Mouse (Mus musculus): ENCODE data around the gene 2810408A11Rik.

2810408A11Rik gene

DNA sequence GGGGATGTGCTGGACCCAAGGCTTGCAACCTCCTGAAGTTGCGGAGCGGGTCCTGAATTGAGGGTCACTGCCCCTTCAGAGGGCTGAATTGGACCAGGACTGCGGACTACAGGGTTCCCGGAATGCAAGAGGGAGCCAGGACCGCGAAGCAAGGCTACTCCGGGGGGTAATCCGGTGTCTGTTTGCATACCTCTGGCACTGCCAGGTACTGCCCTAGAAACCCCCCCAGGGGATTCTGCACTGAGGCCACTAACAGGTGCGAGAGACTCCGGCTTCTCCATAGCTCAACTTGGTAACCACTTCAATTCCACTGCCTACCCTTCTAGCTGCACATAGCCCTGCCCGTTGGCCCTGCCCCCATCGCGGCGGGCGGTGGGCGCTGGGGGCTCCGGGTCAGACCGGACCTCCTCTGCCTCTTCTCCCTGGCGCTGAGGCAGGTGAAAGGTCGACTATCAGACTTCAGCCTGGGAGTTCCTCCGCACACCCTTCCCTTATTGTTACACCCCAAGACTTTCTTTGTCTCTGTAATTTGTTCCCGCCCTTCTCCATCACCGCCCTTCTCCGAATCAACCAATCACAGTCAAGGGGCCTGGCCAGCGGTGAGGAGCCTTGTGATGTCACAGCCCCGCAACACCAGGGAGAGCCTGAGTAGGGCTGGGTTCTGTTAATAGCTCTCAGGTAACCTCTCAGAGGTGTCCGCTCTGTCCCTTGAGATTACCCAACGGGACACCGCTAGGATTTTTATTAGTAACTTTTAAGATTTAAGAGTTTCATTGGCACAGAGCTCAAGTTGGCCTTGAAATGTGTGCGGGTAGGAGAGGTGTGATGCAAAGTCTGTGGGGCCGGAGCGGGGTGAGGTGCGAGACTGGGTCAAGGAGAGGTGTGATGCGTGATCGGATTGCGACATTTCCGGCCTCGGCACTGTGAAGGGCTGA is at the start of gene 2810408A11Rik, which contains the start of gene Neurl4:
TSS of gene 2810408A11Rik (minus strand) at position 517 of the 935 bp plus-strand sequence.
TSS of gene Neurl4 (plus strand) at position 602 of the 935 bp plus-strand sequence.
- peak; percentile 91 to 96 for DNase-seq

DNA sequence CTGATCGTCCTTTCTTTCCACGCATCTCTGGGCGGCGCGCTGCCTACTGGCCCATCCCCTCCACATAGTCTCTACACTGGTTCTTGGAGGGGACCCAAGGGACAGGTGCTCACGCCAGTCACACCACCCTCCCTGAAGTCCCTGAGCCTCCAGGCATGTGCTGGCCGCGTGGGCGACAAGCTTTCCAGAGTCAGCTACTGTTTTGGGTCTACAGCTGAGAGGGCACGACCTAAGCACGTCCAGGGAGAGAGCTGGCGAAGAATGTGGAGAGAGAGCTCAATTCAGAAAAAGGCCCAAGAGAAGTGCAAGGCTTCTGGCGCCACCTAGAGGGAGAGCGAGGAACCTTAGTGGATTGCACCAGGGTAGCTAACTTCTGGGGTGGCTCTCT is 48.0 kb upstream of the 2810408A11Rik start:
- peak; percentile 91 to 95 for DNase-seq

DNA sequence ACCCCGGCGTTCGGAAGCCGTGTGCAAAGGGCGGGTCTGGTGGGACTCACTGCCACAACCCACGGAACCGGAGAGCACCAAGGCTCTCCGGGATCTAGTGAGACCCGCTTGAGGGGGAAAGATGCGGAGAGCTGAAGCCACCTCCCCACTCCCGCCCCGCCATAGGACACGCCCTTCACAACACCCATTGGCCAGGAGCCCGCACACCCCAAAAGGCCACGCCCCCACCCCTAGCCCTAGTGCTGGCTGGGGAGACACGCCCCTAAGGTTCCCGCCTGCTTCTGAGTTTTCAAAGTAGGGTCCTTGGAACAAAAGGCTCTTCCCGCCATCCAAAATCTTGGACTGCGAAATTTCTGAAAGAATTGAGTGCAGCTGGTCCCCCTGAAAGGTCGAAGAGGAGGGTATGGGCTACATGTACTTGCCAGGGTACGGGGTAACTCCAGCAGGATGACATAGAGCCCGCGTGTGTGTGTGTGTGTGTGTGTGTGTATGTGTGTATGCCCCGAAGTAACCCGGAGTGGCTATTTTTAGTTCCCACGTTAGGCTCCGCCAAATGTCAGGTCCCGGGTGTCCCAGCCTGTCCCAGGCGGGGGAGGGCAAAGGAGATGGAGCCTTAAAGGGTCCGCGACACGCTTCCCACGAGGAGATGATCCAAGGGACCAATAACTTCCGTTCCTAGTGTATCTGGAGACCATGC is 47.4 kb upstream of the 2810408A11Rik start, which contains the start of gene Slc2a4:
TSS of gene Slc2a4 (minus strand) at position 123 of the 697 bp plus-strand sequence.
- peak; percentile 93 to 95 for DNase-seq

GRCm38 (mm10) chr11:69947337-69948065 is 46.7 kb upstream of the 2810408A11Rik start:
- peak; percentile 43 to 76 for DNase-seq

DNA sequence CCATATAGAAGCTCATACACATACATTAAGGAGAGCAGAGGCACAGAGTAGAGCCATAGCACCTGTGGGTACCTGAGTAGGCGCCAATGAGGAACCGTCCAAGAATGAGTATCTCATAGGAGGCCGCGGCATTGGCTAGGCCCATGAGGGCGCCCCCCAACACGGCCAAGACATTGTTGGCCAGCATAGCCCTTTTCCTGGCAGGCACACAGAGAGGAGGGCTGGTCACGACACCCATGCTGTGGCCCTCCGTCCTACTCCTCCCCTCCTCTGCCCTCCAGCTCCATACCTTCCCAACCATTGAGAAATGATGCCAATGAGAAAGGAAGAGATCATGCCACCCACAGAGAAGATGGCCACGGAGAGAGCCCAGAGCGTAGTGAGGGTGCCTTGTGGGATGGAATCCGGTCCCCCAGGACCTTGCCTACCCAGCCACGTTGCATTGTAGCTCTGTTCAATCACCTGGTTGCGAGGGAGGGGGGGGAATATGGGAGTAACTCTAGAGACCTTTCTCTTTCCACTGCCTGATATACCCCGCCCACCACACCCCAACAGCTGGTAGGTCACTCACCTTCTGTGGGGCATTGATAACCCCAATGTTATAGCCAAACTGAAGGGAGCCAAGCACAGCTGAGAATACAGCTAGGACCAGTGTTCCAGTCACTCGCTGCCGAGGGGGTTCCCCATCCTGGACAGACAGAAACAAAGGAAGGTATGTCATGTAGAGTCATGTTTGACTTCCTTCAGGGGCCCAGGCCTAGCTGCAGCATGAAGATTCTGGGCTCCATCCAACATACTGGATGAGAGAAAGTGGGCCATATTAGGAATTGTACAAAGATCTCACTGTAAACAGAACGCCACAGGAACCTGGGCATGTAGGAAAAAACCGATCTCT is 45.5 kb upstream of the 2810408A11Rik start:
- no peak for DNase-seq

DNA sequence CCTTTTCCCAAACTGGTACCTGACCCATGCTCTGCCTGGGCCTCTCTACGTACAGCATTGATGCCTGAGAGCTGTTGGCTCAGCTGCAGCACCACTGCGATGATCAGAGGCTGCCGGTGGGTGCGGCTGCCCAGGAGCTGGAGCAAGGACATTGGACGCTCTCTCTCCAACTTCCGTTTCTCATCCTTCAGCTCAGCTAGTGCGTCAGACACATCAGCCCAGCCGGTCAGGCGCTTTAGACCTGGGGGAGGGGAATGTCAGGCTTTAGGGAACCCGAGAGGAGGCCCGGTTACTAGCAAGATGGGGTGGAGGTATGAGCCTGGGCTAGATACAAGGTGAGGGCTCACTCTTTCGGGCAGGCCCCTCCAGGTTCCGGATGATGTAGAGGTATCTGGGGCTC is 44.4 kb upstream of the 2810408A11Rik start:
- no peak for DNase-seq

GRCm38 (mm10) chr11:69940962-69941361 is 40.2 kb upstream of the 2810408A11Rik start:
- no peak for DNase-seq

GRCm38 (mm10) chr11:69939731-69940130 is 38.9 kb upstream of the 2810408A11Rik start:
- DNase-seq, result no peak

DNA sequence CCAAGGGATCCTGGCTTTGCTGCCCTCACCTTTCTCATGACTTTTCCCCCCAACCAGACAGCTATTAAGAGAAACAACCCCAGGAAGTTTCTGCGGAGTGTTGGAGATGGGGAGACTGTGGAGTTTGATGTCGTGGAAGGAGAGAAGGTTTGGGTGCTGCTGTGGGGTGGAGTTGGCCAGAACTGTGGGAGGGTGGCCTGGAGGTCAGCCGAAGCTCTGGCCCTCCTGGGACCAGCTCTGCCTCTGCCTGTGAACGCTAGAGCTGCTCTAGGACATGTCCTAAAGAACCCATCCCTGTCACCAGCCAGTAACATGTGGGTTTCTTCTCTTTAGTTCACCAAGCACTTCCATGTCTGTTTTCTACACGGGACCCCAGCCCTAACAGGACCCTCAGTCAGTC is 38.4 kb upstream of the 2810408A11Rik start:
- no peak for DNase-seq

DNA sequence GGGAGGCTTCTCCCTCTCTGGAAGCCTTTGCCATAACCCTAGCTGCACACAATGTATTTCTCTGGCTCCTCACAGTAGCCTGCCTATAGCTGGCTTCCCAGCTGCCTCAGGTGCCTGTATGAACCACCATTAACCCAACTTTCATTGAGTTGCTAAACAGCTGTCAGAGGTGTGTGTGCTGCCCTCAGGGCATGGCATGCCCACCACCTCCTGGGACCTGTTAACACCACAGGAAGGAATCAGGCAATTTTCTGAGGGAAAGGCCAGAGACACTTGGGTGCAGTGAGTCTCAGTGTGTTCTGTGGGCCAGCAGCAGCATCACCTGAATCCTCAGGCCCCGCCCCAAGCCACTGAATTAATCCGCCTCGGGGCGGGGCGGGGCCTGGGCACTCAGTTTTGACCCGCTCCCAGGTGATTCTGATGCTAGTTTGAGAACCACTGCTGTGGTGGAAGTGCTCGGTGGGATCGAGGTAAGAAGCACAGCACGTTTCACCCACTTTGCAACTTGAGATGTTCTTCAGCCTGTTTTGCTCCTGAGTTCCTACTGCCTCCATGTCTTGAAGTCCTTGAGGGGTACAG is 37.7 kb upstream of the 2810408A11Rik start:
- peak in 1 of 2 experiments; percentile 62 for DNase-seq

GRCm38 (mm10) chr11:69937834-69938233 is 37.0 kb upstream of the 2810408A11Rik start:
- DNase-seq, result no peak

DNA sequence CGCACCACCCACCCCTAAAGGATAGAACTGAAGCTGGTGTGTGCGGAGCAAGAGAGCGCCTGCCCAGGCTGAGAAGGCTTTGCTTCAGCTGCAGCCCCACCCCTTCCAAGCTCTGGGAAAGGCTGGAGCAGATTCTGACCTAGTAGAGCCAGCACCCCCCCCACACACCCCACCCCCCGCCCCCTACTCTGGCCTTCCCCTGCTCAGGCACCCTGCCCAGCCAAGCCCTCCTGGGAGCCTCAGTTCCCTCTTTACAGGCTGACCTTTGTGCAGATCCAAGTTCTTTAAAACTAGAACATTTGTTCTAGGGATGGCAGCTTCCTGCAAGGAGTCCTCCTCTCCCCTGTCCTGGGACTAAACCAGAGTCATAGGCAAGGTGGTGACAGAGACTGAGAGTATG is 36.6 kb upstream of the 2810408A11Rik start:
- DNase-seq, result peak; percentile 46 to 49

- peak; percentile 60 to 62 for DNase-seq
Observed at GRCm38 (mm10) chr11:69936714-69937347, 36.0 kb upstream of the 2810408A11Rik start.

GRCm38 (mm10) chr11:69936156-69936555 is 35.4 kb upstream of the 2810408A11Rik start:
- peak in 1 of 2 experiments; percentile 60 for DNase-seq

- DNase-seq, result peak; percentile 94 to 95
Observed at GRCm38 (mm10) chr11:69935137-69935879, 34.5 kb upstream of the 2810408A11Rik start, which contains the start of gene Ybx2. Ybx2 (plus strand) TSS chr11:69935796.

- no peak for DNase-seq
Observed at GRCm38 (mm10) chr11:69934681-69935080, 33.9 kb upstream of the 2810408A11Rik start.

GRCm38 (mm10) chr11:69934169-69934568 is 33.4 kb upstream of the 2810408A11Rik start:
- peak; percentile 87 to 98 for DNase-seq

DNA sequence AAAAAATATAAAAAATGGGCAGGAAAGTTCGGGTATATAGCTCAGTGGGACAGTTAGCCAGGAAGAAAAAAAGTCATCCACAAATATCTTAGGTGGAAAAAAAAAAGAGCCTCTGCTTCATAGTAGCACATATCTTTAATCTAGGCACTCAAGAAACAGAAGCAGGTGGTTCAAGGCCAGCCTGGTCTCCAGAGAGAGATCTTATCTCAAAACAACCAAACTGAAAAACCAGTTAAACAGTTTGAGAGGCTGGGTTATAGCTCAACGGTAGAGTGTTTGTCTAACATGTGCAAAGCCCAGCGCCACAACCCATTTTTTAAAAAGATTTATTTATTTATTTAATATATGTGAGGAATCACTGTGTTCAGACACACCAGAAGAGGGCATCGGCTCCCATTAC is 32.3 kb upstream of the 2810408A11Rik start:
- no peak for DNase-seq

DNA sequence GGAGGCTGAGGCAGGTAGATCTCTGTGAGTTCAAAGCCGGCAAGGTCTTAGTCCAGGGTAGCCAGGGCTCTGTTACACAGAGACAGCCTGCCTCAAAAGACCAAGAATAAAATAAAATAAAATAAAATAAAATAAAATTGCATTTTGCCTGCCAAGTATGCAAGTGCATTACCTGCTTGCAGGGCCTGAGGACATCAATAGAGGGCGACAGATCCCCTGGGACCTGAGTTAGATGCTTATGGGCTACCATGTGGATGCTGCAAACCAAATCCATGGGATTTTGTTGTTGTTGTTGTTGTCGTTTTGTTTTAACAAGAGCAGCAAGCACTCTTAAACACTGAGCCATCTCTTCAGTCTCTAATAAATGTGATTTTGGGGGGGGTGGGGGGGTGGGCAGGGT is 31.5 kb upstream of the 2810408A11Rik start:
- peak in 1 of 2 experiments; percentile 52 for DNase-seq

GRCm38 (mm10) chr11:69931769-69932168 is 31.0 kb upstream of the 2810408A11Rik start:
- DNase-seq, result no peak

Measured in kidney, postnatal 36 days (tissue).